Mouse (Mus musculus) lung, postnatal 0 days (tissue): ENCODE data around the gene Shb.
A peak's percentile ranks its signal among the peaks of the same experiment; 100 is the strongest.

ENCODE experiments used
- CTCF ChIP-seq: IDR thresholded peaks from 2 replicates; pipeline ENCODE4 v1.5.1; 2016; ENCODE audit warnings: antibody characterized with exemption, mild to moderate bottlenecking
- EP300 ChIP-seq: IDR thresholded peaks from 2 replicates; pipeline ENCODE4 v1.6.1; 2016; ENCODE audit warnings: antibody characterized with exemption, mild to moderate bottlenecking, control low read depth

GRCm38 (mm10) chr4:45529986-45530597, 2.2 kb downstream of the Shb start:
- TF ChIP-seq CTCF (peak; percentile 11; the same call in 1 of the 2 replicates), EP300 (no peak)
